Mouse (Mus musculus) E14TG2a.4 (cell line): Measurements from ENCODE around the gene Klhl21.

Experiments
- H3K27me3 ChIP-seq: 2 replicates; pipeline ENCODE4 v1.6.1; 2014; ENCODE audit warnings: low read length, control low read depth; ENCODE audit not compliant: insufficient read depth
- H3K36me3 ChIP-seq: 2 replicates; pipeline ENCODE4 v1.6.1; 2014; ENCODE audit warnings: low read length, control low read depth; ENCODE audit not compliant: insufficient read depth
- H3K4me1 ChIP-seq: replicated peaks from 2 replicates; pipeline ENCODE4 v1.6.1; 2014; ENCODE audit warnings: low read depth, low read length, control low read depth
- H3K4me3 ChIP-seq: replicated peaks from 2 replicates; pipeline ENCODE4 v1.5.1; 2014; ENCODE audit warnings: mild to moderate bottlenecking, low read length
- H3K9me3 ChIP-seq: 2 replicates; pipeline ENCODE4 v1.6.1; 2014; ENCODE audit warnings: low read length, control low read depth
- CTCF ChIP-seq: conservative IDR thresholded peaks from 2 replicates; pipeline ENCODE4 v1.5.1; 2014; ENCODE audit warnings: low read length
- NANOG ChIP-seq: IDR thresholded peaks from 2 replicates; pipeline ENCODE4 v1.6.1; 2014; ENCODE audit warnings: borderline replicate concordance, low read length, mixed read lengths
- POU5F1 ChIP-seq: IDR thresholded peaks from 2 replicates; pipeline ENCODE4 v1.6.1; 2014; ENCODE audit warnings: low read length, borderline replicate concordance

The Klhl21 gene

GRCm38 (mm10) chr4:152001335-152001734 lies 7.3 kb upstream of the Klhl21 start:
- Histone ChIP-seq H3K9me3 (no peaks in the 10 kb centered on the region), H3K36me3 (no peaks in the 10 kb centered on the region), H3K27me3 (peaks cover 19% of the 10 kb centered on the region), H3K4me3 (no peak overlapping the region), H3K4me1 (peaks cover 57% of the 10 kb centered on the region)
- TF ChIP-seq NANOG, result no peak
- no peak for TF ChIP-seq POU5F1
- no peak for TF ChIP-seq CTCF

- Histone ChIP-seq H3K4me3 (no peak overlapping the region), H3K4me1 (peaks cover 60% of the 10 kb centered on the region), H3K27me3 (peaks cover 20% of the 10 kb centered on the region), H3K36me3 (no peaks in the 10 kb centered on the region), H3K9me3 (no peaks in the 10 kb centered on the region)
- no peak for TF ChIP-seq CTCF
- no peak for TF ChIP-seq NANOG
- no peak for TF ChIP-seq POU5F1
Measured at GRCm38 (mm10) chr4:152002063-152002462, 6.5 kb upstream of the Klhl21 start.

DNA sequence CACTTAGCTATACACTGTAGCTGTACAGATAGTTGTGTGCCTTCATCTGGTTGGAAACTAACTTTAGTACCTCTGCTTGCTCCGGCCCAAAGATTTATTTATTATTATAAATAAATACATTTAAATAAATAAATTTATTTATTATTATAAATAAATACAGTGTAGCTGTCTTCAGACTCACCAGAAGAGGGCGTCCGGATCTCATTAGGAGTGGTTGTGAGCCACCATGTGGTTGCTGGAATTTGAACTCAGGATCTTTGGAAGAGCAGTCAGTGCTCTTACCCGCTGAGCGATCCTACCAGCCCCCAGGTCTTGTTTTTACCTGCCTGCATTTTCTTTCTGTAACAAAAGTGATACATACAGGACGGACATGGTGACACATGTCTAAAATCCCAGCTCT lies 2.5 kb upstream of the Klhl21 start:
- no peak overlapping the region for H3K4me3 ChIP-seq
- H3K36me3 ChIP-seq, result peaks cover 10% of the 10 kb centered on the region
- no peaks in the 10 kb centered on the region for H3K9me3 ChIP-seq
- TF ChIP-seq NANOG (no peak), POU5F1 (no peak), CTCF (peak; percentile 25; the same call in 1 of the 2 replicates)
- peaks cover 20% of the 10 kb centered on the region for H3K27me3 ChIP-seq
- H3K4me1 ChIP-seq, result peaks cover 54% of the 10 kb centered on the region

GRCm38 (mm10) chr4:152006812-152007211 lies 1.8 kb upstream of the Klhl21 start:
- Histone ChIP-seq H3K4me3 (0 out of 2 replicates have a peak overlapping the region, but pooled peaks have one; percentile 96), H3K4me1 (peaks cover 61% of the 10 kb centered on the region), H3K9me3 (no peaks in the 10 kb centered on the region), H3K27me3 (peaks cover 20% of the 10 kb centered on the region), H3K36me3 (peaks cover 17% of the 10 kb centered on the region)
- no peak for TF ChIP-seq CTCF
- no peak for TF ChIP-seq POU5F1
- no peak for TF ChIP-seq NANOG

GRCm38 (mm10) chr4:152007481-152008147 lies 989 bp upstream of the Klhl21 start:
- Histone ChIP-seq H3K36me3 (peaks cover 25% of the 10 kb centered on the region), H3K4me3 (peak overlapping the region; percentile 96), H3K27me3 (peaks cover 20% of the 10 kb centered on the region), H3K9me3 (no peaks in the 10 kb centered on the region), H3K4me1 (peaks cover 69% of the 10 kb centered on the region)
- TF ChIP-seq POU5F1 (no peak), NANOG (no peak), CTCF (no peak)

GRCm38 (mm10) chr4:152008148-152008500 lies 479 bp upstream of the Klhl21 start:
- no peak for TF ChIP-seq NANOG
- TF ChIP-seq CTCF, result no peak
- TF ChIP-seq POU5F1, result no peak
- peaks cover 74% of the 10 kb centered on the region for H3K4me1 ChIP-seq
- H3K4me3 ChIP-seq, result peak overlapping the region; percentile 96
- peaks cover 20% of the 10 kb centered on the region for H3K27me3 ChIP-seq
- H3K9me3 ChIP-seq, result no peaks in the 10 kb centered on the region
- H3K36me3 ChIP-seq, result peaks cover 30% of the 10 kb centered on the region

- TF ChIP-seq POU5F1 (no peak), NANOG (no peak), CTCF (no peak)
- Histone ChIP-seq H3K9me3 (no peaks in the 10 kb centered on the region), H3K4me1 (peaks cover 84% of the 10 kb centered on the region), H3K27me3 (peaks cover 20% of the 10 kb centered on the region), H3K4me3 (peak overlapping the region; percentile 96), H3K36me3 (peaks cover 43% of the 10 kb centered on the region)
Measured at GRCm38 (mm10) chr4:152009076-152010051, 761 bp downstream of the Klhl21 start.

- no peaks in the 10 kb centered on the region for H3K9me3 ChIP-seq
- peaks cover 51% of the 10 kb centered on the region for H3K36me3 ChIP-seq
- H3K4me1 ChIP-seq, result peaks cover 87% of the 10 kb centered on the region
- peak overlapping the region; percentile 96 for H3K4me3 ChIP-seq
- peaks cover 20% of the 10 kb centered on the region for H3K27me3 ChIP-seq
- TF ChIP-seq NANOG (no peak), CTCF (no peak), POU5F1 (no peak)
Measured at GRCm38 (mm10) chr4:152010091-152010706, 1.6 kb downstream of the Klhl21 start.
